Mouse (Mus musculus): ENCODE data around the gene Mgat5. TPM values are rescaled to one million over a fixed set of nuclear protein-coding genes. Genes with fewer than 3 reads are reported as not detected.

Mgat5 gene
- polyA plus RNA-seq, 1 experiment: 3.6 TPM

GRCm38 (mm10) chr1:127442880-127443877, 238.4 kb downstream of the Mgat5 start:
- no peak for TF ChIP-seq FOSL1 (IDR thresholded peaks at IDR 0.05; ENCODE audit: insufficient read depth, low read length, poor library complexity, severe bottlenecking)
- no peak for TF ChIP-seq CEBPB (IDR thresholded peaks at IDR 0.05; ENCODE audit: low read depth)
- TF ChIP-seq CTCF (IDR thresholded peaks at IDR 0.05; ENCODE audit: control insufficient read depth, insufficient read depth, insufficient read length): no peak
- TF ChIP-seq MYOD1 (IDR thresholded peaks at IDR 0.05; ENCODE audit: control insufficient read depth, insufficient read length, low read depth): no peak
- no peak for TF ChIP-seq USF1 (IDR thresholded peaks at IDR 0.05; ENCODE audit: low read depth)
- TF ChIP-seq MAX (IDR thresholded peaks at IDR 0.05): no peak
- no peak for TF ChIP-seq MYOG (IDR thresholded peaks at IDR 0.05; ENCODE audit: control insufficient read depth, extremely low read depth, insufficient read length)
- H3K79me3 ChIP-seq (ENCODE audit: low read depth): no peaks in the 10 kb centered on the region
- H3K4me3 ChIP-seq (ENCODE audit: insufficient read depth, poor library complexity, severe bottlenecking): no peak overlapping the region
- H3ac ChIP-seq (ENCODE audit: control insufficient read depth, insufficient read length, low read depth): no peak overlapping the region
- no peaks in the 10 kb centered on the region for H3K36me3 ChIP-seq (ENCODE audit: control insufficient read depth, insufficient read depth)
- H3K79me2 ChIP-seq (ENCODE audit: control insufficient read depth, insufficient read depth): no peaks in the 10 kb centered on the region
- H3K27me3 ChIP-seq (ENCODE audit: control insufficient read depth, insufficient read depth, insufficient read length): no peaks in the 10 kb centered on the region

- no peak for TF ChIP-seq MYOD1 (IDR thresholded peaks at IDR 0.05; ENCODE audit: control insufficient read depth, insufficient read length, low read depth)
- no peak for TF ChIP-seq MAX (IDR thresholded peaks at IDR 0.05)
- no peak for TF ChIP-seq USF1 (IDR thresholded peaks at IDR 0.05; ENCODE audit: low read depth)
- TF ChIP-seq FOSL1 (IDR thresholded peaks at IDR 0.05; ENCODE audit: insufficient read depth, low read length, poor library complexity, severe bottlenecking): no peak
- TF ChIP-seq MYOG (IDR thresholded peaks at IDR 0.05; ENCODE audit: control insufficient read depth, extremely low read depth, insufficient read length): no peak
- TF ChIP-seq CEBPB (IDR thresholded peaks at IDR 0.05; ENCODE audit: low read depth): no peak
- no peak for TF ChIP-seq CTCF (IDR thresholded peaks at IDR 0.05; ENCODE audit: control insufficient read depth, insufficient read depth, insufficient read length)
- Histone ChIP-seq H3K27me3 (ENCODE audit: control insufficient read depth, insufficient read depth, insufficient read length) (no peaks in the 10 kb centered on the region), H3K4me3 (ENCODE audit: insufficient read depth, poor library complexity, severe bottlenecking) (no peak overlapping the region), H3ac (ENCODE audit: control insufficient read depth, insufficient read length, low read depth) (no peak overlapping the region), H3K79me3 (ENCODE audit: low read depth) (no peaks in the 10 kb centered on the region), H3K36me3 (ENCODE audit: control insufficient read depth, insufficient read depth) (no peaks in the 10 kb centered on the region), H3K79me2 (ENCODE audit: control insufficient read depth, insufficient read depth) (no peaks in the 10 kb centered on the region)
These were observed 240.1 kb downstream of the Mgat5 start for GRCm38 (mm10) chr1:127444836-127445485.

GRCm38 (mm10) chr1:127453397-127453796, 248.6 kb downstream of the Mgat5 start:
- no peak overlapping the region for H3K4me3 ChIP-seq (ENCODE audit: insufficient read depth, poor library complexity, severe bottlenecking)
- H3ac ChIP-seq (ENCODE audit: control insufficient read depth, insufficient read length, low read depth): no peak overlapping the region
- H3K79me3 ChIP-seq (ENCODE audit: low read depth): no peaks in the 10 kb centered on the region
- H3K79me2 ChIP-seq (ENCODE audit: control insufficient read depth, insufficient read depth): no peaks in the 10 kb centered on the region
- H3K27me3 ChIP-seq (ENCODE audit: control insufficient read depth, insufficient read depth, insufficient read length): no peaks in the 10 kb centered on the region
- H3K36me3 ChIP-seq (ENCODE audit: control insufficient read depth, insufficient read depth): no peaks in the 10 kb centered on the region
- TF ChIP-seq USF1 (IDR thresholded peaks at IDR 0.05; ENCODE audit: low read depth) (no peak), MAX (IDR thresholded peaks at IDR 0.05) (no peak), MYOG (IDR thresholded peaks at IDR 0.05; ENCODE audit: control insufficient read depth, extremely low read depth, insufficient read length) (no peak), MYOD1 (IDR thresholded peaks at IDR 0.05; ENCODE audit: control insufficient read depth, insufficient read length, low read depth) (no peak), CEBPB (IDR thresholded peaks at IDR 0.05; ENCODE audit: low read depth) (no peak), FOSL1 (IDR thresholded peaks at IDR 0.05; ENCODE audit: insufficient read depth, low read length, poor library complexity, severe bottlenecking) (no peak), CTCF (IDR thresholded peaks at IDR 0.05; ENCODE audit: control insufficient read depth, insufficient read depth, insufficient read length) (no peak)

GRCm38 (mm10) chr1:127459015-127459451, 254.2 kb downstream of the Mgat5 start:
- H3ac ChIP-seq (ENCODE audit: control insufficient read depth, insufficient read length, low read depth): no peak overlapping the region
- H3K4me3 ChIP-seq (ENCODE audit: insufficient read depth, poor library complexity, severe bottlenecking): no peak overlapping the region
- H3K79me3 ChIP-seq (ENCODE audit: low read depth): no peaks in the 10 kb centered on the region
- TF ChIP-seq MYOG (IDR thresholded peaks at IDR 0.05; ENCODE audit: control insufficient read depth, extremely low read depth, insufficient read length) (no peak), MYOD1 (IDR thresholded peaks at IDR 0.05; ENCODE audit: control insufficient read depth, insufficient read length, low read depth) (no peak), MAX (IDR thresholded peaks at IDR 0.05) (no peak)
- no peaks in the 10 kb centered on the region for H3K27me3 ChIP-seq (ENCODE audit: control insufficient read depth, insufficient read depth, insufficient read length)
- H3K79me2 ChIP-seq (ENCODE audit: control insufficient read depth, insufficient read depth): no peaks in the 10 kb centered on the region
- no peaks in the 10 kb centered on the region for H3K36me3 ChIP-seq (ENCODE audit: control insufficient read depth, insufficient read depth)

GRCm38 (mm10) chr1:127459576-127459975, 254.8 kb downstream of the Mgat5 start:
- H3K79me2 ChIP-seq (ENCODE audit: control insufficient read depth, insufficient read depth): no peaks in the 10 kb centered on the region
- no peak overlapping the region for H3ac ChIP-seq (ENCODE audit: control insufficient read depth, insufficient read length, low read depth)
- no peaks in the 10 kb centered on the region for H3K36me3 ChIP-seq (ENCODE audit: control insufficient read depth, insufficient read depth)
- H3K27me3 ChIP-seq (ENCODE audit: control insufficient read depth, insufficient read depth, insufficient read length): no peaks in the 10 kb centered on the region
- no peaks in the 10 kb centered on the region for H3K79me3 ChIP-seq (ENCODE audit: low read depth)
- H3K4me3 ChIP-seq (ENCODE audit: insufficient read depth, poor library complexity, severe bottlenecking): no peak overlapping the region
- TF ChIP-seq FOSL1 (IDR thresholded peaks at IDR 0.05; ENCODE audit: insufficient read depth, low read length, poor library complexity, severe bottlenecking): no peak
- no peak for TF ChIP-seq CTCF (IDR thresholded peaks at IDR 0.05; ENCODE audit: control insufficient read depth, insufficient read depth, insufficient read length)
- TF ChIP-seq USF1 (IDR thresholded peaks at IDR 0.05; ENCODE audit: low read depth): no peak
- no peak for TF ChIP-seq MYOD1 (IDR thresholded peaks at IDR 0.05; ENCODE audit: control insufficient read depth, insufficient read length, low read depth)
- no peak for TF ChIP-seq CEBPB (IDR thresholded peaks at IDR 0.05; ENCODE audit: low read depth)
- no peak for TF ChIP-seq MAX (IDR thresholded peaks at IDR 0.05)
- TF ChIP-seq MYOG (IDR thresholded peaks at IDR 0.05; ENCODE audit: control insufficient read depth, extremely low read depth, insufficient read length): no peak
